Mouse (Mus musculus) olfactory bulb, adult 2 months (tissue): ENCODE results near the gene Flg.

Source experiments
- CTCF ChIP-seq: fragments of 200-500 bp; IDR thresholded peaks from 2 replicates; pipeline ENCODE4 v1.5.1; 2012; ENCODE audit warnings: low read depth, mild to moderate bottlenecking, low read length, moderate library complexity; ENCODE audit not compliant: insufficient read depth
- POLR2A ChIP-seq: fragments of 200-500 bp; IDR thresholded peaks from 2 replicates; pipeline ENCODE4 v1.6.1; 2012; ENCODE audit warnings: mild to moderate bottlenecking, low read depth, low read length, moderate library complexity; ENCODE audit not compliant: insufficient read depth

DNA sequence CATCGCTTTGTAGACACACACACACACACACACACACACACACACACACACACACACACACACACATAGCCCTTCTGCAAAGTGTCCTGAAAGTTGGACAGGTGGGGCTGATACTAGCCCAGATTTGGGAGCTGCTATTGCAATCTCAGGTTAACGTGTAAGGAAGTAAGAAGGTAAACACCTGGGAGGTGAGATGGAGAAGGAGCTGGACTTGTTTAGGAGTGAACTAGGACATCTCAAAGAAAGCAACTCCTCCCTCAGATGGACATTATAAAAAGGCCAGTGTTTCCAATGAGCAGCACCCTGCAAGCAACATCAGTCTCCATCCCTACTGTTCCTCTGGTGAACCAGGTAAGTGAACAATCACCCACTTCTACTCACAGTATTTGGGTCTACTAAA is 46.1 kb downstream of the Flg start, which contains the start of gene Hrnr:
- TF ChIP-seq CTCF (no peak), POLR2A (no peak)
